Mouse (Mus musculus): ENCODE data around the gene Map6.

GRCm38 (mm10) chr7:99357201-99357600, 90.0 kb downstream of the Map6 start:
- TF ChIP-seq GATA1 (IDR thresholded peaks at IDR 0.05; ENCODE audit: borderline replicate concordance, low read length) (no peak), FLI1 (IDR thresholded peaks at IDR 0.05; ENCODE audit: low read length) (no peak)

Measured in megakaryocyte, embryonic 14.5 days (primary cell).